Mouse (Mus musculus): ENCODE data around the gene Kif17. TPM values are rescaled to one million over a fixed set of nuclear protein-coding genes. Genes with fewer than 3 reads are reported as not detected.

Gene Kif17
- total RNA-seq, 2 experiments from 2014 or later: 29.4 to 31.0 TPM

DNA sequence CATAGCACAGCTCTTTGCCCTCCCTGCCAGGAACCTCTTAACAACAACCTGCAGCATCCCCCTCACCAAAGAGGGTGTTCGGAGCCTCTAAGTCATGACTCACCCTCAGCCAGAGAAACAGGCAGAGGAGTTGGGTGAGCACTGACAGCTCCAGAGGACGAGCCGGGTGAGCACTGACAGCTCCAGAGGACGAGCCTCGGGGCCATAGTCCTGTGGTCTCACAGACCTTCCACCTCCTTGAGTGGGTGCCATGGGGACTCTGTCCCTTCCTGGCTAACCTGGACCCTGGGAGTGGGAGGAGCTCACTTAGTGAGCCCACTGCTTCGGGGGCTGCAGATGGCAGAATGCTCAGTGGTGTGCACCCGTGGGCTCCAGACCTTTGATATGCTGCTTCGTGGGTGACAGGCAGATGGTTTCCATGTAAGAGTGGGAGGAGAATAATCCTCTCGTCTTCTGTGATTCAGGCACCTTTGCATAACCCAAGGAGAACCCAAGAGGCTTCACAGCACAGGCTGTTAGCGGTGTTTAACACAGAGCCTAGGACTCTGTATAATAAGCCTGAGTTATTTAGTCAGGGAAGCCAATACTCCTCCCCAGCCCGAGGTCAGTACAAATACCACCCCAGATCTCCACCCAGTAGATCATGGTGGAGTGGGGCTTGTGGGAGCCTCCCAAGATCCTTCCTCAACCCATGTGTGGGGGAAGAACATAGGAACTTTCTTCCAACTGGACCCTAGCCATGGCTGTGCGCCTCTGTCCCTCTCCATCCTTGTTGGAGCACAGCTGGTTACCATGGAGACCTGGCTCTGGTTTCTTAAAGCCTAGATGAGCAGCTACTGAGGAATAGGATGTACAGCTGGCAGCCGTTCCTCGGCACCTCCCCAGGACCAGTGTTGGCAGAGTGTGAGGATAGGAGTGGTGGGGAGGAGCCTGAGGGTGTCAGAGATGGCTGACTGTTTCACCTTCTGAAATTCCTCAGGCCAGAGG is 22.1 kb downstream of the Kif17 start:
- no peak overlapping the region for H3K4me3 ChIP-seq
- no peak for TF ChIP-seq CTCF (IDR thresholded peaks at IDR 0.05)
- peak overlapping the region; percentile 93 for H3K27ac ChIP-seq
- DNase-seq (ENCODE audit: extremely low spot score in 1 of 2, low spot score in 2 of 2): peak; percentile 45 to 57
- intact Hi-C loops (cut with DNase I): loop anchor here (1.0 kb wide), 1 partner anchor 22 kb away; the partner anchor contains the start of genes Kif17 and Sh2d5

DNA sequence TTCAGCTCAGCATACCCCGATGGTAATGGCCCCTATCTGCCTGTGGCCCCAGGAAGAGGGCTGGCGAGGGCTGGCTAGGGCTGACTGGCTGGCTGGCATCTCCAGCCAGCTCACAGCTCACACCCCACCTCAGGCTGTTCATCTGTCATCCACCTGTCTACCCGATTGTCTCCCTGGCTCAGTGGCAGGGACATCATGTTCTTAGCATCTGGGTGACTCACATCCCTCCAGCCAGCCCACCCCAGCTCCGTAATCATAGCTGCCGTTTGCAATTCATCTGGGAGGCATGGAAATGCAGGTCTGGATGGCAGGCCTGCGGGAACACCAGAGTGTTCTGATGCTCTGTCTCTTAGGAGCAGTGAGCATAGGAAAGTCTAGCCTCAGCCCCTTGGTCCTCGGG is 28.1 kb downstream of the Kif17 start:
- Histone ChIP-seq H3K4me3 (no peak overlapping the region), H3K27ac (peak overlapping the region; percentile 70)
- TF ChIP-seq CTCF (IDR thresholded peaks at IDR 0.05): no peak
- DNase-seq (ENCODE audit: extremely low spot score in 1 of 2, low spot score in 2 of 2): peak; percentile 52 to 56
- intact Hi-C loops (cut with DNase I): no loop called here

DNA sequence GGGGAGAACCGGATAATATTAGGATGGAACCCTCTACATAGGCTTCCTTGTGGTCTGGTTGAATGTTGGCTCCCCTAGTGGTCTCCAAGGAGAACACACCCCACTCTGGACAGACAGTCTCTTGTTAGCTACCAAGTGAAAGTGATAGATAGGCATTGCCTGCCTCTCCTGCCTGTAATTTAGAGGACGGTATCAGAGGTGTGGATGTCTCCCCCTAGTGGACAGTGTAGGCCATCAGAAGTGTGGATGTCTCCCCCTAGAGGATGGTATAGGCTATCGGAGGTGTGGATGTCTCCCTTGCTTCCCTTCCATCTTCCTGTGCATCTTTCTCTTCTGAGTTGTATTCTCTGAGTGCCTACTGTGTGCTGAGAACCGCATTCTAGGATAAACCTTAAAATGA is 32.6 kb downstream of the Kif17 start:
- intact Hi-C loops (cut with DNase I): no loop called here
- no peak overlapping the region for H3K4me3 ChIP-seq
- H3K27ac ChIP-seq: no peak overlapping the region
- peak; percentile 45 to 60 for DNase-seq (ENCODE audit: extremely low spot score in 1 of 2, low spot score in 2 of 2)
- peak; percentile 97 for TF ChIP-seq CTCF (IDR thresholded peaks at IDR 0.05)

DNA sequence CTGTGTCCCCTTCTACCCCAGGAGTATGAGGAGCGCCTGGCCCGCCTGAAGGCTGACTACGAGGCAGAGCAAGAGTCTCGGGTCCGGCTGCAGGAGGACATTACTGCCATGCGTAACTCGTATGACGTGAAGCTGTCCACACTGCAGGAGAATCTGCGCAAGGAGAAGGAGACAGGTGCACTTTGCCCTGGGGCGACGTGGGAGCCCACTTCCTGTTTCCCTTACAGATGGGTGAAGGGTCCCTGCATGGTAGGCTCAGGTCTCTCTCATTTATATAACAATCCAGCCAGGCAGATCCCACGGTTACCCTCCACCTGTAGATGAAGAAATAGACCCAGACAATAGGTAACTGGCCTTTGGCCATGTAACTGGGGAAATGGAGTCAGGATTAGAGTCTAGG is 36.2 kb downstream of the Kif17 start:
- DNase-seq (ENCODE audit: extremely low spot score in 1 of 2, low spot score in 2 of 2): no peak
- Histone ChIP-seq H3K27ac (no peak overlapping the region), H3K4me3 (no peak overlapping the region)
- intact Hi-C loops (cut with DNase I): no loop called here
- TF ChIP-seq CTCF (IDR thresholded peaks at IDR 0.05): no peak

DNA sequence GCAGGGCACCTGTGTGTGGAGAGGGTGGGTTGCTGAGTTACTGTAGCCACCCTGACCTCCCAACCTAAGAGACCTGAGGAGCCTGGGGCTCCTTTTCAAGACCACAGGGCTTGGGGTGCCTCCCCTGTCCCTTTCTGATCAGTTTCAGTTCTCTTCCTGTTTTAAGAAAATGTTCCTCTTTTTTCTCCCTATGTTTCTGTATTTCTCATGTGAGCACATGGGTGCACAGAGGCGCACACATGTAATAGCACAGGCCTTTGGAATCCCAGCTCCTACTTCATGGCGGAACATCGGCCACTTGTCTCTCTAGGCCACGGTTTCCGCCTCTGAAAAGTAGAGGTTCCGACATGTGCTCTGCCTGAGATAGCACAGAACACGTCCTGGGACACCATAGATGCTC is 38.5 kb downstream of the Kif17 start:
- no peak overlapping the region for H3K27ac ChIP-seq
- TF ChIP-seq CTCF (IDR thresholded peaks at IDR 0.05): no peak
- no peak for DNase-seq (ENCODE audit: extremely low spot score in 1 of 2, low spot score in 2 of 2)
- H3K4me3 ChIP-seq: no peak overlapping the region
- intact Hi-C loops (cut with DNase I): no loop called here

DNA sequence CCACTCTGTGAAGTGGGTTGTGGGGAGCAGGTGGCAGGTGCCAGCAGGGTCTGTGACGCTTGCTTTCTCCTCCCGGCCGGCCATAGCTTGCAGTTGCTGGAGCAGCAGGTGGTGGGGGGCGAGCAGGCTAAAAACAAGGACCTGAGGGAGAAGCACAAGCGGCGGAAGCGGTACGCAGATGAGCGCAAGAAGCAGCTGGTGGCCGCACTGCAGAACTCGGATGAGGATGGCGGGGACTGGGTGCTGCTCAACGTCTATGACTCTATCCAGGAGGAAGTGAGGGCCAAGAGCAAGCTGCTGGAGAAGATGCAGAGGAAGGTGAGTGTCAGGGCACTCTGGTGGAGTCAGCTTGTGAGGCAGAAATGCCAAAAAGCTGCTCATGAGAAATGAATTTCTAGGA is 41.8 kb downstream of the Kif17 start:
- Histone ChIP-seq H3K27ac (no peak overlapping the region), H3K4me3 (no peak overlapping the region)
- intact Hi-C loops (cut with DNase I): no loop called here
- TF ChIP-seq CTCF (IDR thresholded peaks at IDR 0.05): no peak
- no peak for DNase-seq (ENCODE audit: extremely low spot score in 1 of 2, low spot score in 2 of 2)

DNA sequence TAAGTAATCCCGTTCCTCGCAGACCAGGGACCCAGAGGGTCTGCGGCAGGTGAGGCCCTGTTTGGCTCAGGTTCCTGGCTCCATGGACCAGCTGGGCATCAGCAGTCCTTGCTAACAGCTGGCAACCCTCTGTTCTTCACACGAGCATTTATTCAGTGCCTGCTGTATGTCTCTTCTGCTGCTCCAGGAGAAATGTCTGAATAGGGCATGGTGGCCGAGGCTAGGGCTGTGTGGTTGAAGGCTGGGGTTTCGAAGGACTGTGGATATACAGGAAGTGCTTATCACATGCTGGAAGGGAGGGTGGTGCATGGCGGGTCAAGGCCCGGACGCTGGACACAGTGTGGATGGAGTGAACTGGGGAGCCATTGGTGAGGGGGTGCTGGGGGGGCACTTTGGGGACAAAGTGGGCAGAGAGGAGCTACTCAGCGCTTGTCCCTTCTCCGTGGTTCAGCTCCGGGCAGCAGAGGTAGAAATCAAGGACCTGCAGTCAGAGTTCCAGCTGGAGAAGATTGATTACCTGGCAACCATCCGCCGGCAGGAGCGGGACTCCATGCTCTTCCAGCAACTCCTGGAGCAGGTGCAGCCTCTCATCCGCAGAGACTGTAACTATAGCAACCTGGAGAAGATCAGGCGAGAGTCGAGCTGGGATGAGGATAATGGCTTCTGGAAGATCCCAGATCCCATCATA is 43.2 kb downstream of the Kif17 start:
- intact Hi-C loops (cut with DNase I): no loop called here
- no peak overlapping the region for H3K27ac ChIP-seq
- no peak for TF ChIP-seq CTCF (IDR thresholded peaks at IDR 0.05)
- no peak overlapping the region for H3K4me3 ChIP-seq
- no peak for DNase-seq (ENCODE audit: extremely low spot score in 1 of 2, low spot score in 2 of 2)

DNA sequence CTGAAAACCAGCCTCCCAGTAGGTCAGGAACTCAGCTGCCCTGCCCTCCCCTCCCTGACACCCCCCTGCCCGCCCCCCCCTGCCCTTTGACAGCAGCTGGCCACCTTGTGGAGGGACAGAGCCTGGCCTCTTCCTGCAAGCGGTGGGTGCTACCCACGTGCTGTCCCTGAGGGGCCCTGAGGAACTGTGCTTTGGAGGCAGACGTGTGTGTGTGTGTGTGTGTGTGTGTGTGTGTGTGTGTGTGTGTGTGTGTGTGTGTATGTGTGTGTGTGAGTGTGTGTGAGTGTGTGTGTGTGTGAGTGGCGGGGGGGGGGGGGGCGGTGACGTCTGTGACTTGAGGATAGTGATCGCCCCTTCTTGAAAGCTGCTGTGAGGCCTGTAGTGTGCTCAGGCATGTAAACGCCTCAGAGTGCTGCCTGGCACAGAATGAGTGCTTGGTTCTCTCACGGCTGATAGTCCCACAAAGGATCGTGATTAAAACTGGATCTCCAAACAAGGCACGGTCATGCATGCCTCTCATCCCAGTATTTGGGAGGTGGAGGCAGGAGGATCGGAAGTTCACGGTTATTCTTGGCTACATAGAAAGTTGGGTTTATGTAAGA is 43.8 kb downstream of the Kif17 start:
- Histone ChIP-seq H3K27ac (no peak overlapping the region), H3K4me3 (no peak overlapping the region)
- intact Hi-C loops (cut with DNase I): no loop called here
- DNase-seq (ENCODE audit: extremely low spot score in 1 of 2, low spot score in 2 of 2): no peak
- TF ChIP-seq CTCF (IDR thresholded peaks at IDR 0.05): no peak

DNA sequence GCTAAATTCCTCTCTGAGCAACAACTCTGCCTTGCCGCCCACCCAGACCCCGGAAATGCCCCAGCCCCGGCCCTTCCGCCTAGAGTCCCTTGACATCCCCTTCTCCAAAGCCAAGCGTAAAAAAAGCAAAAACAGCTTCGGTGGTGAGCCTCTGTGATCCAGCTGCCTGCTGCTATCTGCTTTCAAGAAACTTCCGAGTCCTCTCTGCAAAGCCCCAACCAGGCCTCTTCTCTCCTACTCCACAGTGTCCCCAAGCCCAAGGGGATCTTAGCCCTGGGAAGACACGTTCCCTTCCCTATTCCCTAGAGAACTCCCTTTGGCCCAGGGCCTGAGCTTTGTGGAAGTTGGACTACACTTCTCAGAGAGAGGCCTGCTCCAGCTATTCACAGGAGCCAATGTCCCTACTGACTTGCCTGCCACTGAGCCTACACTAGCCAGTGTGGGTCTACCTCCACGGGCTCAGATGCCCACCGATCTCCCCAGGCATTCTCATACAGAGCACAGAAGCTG is 51.1 kb downstream of the Kif17 start:
- TF ChIP-seq CTCF (IDR thresholded peaks at IDR 0.05): no peak
- DNase-seq (ENCODE audit: extremely low spot score in 1 of 2, low spot score in 2 of 2): no peak
- Histone ChIP-seq H3K4me3 (no peak overlapping the region), H3K27ac (no peak overlapping the region)
- intact Hi-C loops (cut with DNase I): no loop called here

DNA sequence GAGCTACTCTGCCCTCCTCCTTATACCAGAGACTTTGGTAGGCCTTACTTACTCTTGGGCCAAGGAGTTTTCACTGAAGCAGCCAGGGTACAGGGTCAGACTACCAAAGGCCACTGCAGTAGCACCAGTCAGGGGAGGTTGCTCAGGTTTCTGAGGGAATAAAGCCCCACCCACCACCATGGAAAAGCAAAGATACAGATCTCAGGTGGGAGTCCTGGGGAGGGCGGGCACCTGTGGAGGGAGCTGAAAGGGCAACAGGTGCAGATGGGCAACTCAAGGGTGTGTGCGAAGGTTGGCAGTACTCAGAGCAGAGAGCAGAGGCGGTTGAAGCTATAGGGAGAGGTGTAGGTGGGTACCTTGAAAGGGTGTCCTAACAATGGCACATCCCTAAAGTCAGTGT is 52.8 kb downstream of the Kif17 start:
- intact Hi-C loops (cut with DNase I): no loop called here
- no peak for TF ChIP-seq CTCF (IDR thresholded peaks at IDR 0.05)
- no peak overlapping the region for H3K4me3 ChIP-seq
- no peak for DNase-seq (ENCODE audit: extremely low spot score in 1 of 2, low spot score in 2 of 2)
- no peak overlapping the region for H3K27ac ChIP-seq

DNA sequence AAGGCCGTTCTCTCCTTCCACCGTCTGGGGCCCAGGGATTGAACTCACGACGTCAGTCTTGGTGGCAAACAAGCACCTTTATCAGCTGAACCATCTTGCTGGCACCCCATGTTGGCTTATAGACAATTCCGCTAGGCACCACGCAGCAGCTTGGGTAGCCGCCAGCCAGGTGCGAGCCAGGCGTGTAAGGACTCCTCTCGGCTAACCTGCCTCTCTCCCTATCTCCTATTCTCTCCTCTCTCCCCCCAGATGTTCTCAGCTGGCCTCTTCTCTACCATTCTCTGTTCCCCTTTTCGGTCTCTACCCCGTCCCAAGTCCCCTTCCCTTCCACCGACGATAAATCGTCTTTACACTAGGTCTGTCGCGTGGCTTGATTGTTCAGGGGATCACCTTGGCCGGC is 53.5 kb downstream of the Kif17 start:
- no peak for TF ChIP-seq CTCF (IDR thresholded peaks at IDR 0.05)
- intact Hi-C loops (cut with DNase I): no loop called here
- no peak for DNase-seq (ENCODE audit: extremely low spot score in 1 of 2, low spot score in 2 of 2)
- peak overlapping the region; percentile 85 for H3K4me3 ChIP-seq
- H3K27ac ChIP-seq: peak overlapping the region; percentile 66
